Mouse (Mus musculus): ENCODE results near the gene Tssc4.

DNA sequence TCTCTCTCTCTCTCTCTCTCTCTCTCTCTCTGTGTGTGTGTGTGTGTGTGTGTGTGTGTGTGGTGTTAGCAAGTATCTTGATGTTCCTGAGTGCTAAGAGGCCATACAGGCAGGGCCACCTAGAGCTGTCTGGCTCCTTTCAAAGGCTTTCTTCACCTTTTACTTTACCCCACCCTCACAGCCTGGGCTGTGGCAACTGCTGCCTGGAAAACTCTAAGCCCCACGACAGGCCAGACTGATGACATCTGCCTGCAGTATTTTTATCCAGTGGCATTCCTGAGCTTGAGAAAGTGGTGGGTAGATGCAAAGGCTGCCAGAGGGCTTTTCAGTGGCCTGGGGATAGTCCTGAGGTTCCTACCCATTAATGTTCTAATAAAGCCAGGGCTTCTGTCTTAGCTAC is 43.3 kb downstream of the Tssc4 start:
- TF ChIP-seq CTCF (IDR thresholded peaks at IDR 0.05; ENCODE audit: low read depth) (no peak), EP300 (IDR thresholded peaks at IDR 0.05; ENCODE audit: low read depth) (no peak; the same call in 1 of the 2 replicates)

Measured in heart, postnatal 0 days (tissue).